Mouse (Mus musculus): ENCODE measurements around the gene Mblac1. TPM values are rescaled to one million over a fixed set of nuclear protein-coding genes. Genes with fewer than 3 reads are reported as not detected.

Mblac1 gene
- total and polyA plus RNA-seq, 3 experiments = 0.17 to 1.4 (median 0.41) TPM

DNA sequence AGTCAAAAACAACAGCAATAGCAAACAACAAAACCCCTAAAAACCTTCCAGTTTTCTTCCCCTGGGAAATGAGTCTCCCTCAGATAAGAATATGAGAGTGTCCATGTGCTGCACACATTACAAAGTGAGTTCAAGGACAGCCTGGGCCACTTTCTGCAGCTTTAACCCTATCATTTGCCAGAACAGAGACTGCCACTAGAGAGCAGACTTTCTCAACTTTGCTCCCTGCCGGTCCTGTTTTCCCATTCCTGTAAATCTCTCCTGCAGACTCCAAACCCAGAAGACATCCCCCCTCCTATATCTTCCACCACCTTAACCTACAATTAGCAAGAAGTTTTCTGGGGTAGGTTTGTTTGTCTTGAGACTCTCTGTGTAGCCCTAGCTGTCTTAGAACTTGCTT, 5.5 kb downstream of the Mblac1 start:
- Histone ChIP-seq H3K4me2 (ENCODE audit: insufficient read depth, low read depth, poor library complexity, severe bottlenecking) (no peak overlapping the region), H3K9ac (ENCODE audit: insufficient read depth, low read depth) (no peak overlapping the region), H3K36me3 (replicated peaks in 1 of 2; ENCODE audit: control insufficient read depth in 1 of 2, insufficient read depth in 1 of 2, low read length in 1 of 2) (peaks cover 0 to 6% of the 10 kb centered on the region in 2 experiments), H3K27me3 (replicated peaks) (no peaks in the 10 kb centered on the region), H3K27ac (ENCODE audit: insufficient read depth, low read depth) (no peak overlapping the region), H3K4me1 (ENCODE audit: control insufficient read depth in 1 of 2, insufficient read depth in 2 of 2) (no peaks in the 10 kb centered on the region), H3K9me3 (replicated peaks; ENCODE audit: low read length) (no peaks in the 10 kb centered on the region), H3K79me2 (replicated peaks; ENCODE audit: control insufficient read depth, extremely low read depth, insufficient read depth, poor library complexity, severe bottlenecking) (no peaks in the 10 kb centered on the region), H3K4me3 (replicated peaks in 1 of 3; ENCODE audit: low read depth in 2 of 3, low read length in 2 of 3, poor library complexity in 1 of 3) (no peak overlapping the region)
- in situ Hi-C loops (cut with MboI; ENCODE audit: low pct_ligation_motif_present, low pct_unique_long_range_greater_than_20kb, low sequenced_read_pairs) = no loop called here
- dilution Hi-C loops (cut with MboI; ENCODE audit: extremely low pct_ligation_motif_present, extremely low pct_unique_long_range_greater_than_20kb, low sequenced_read_pairs) = no loop called here
- TF ChIP-seq IRF4 (IDR thresholded peaks at IDR 0.05; ENCODE audit: low read depth, low read length) (no peak), KAT2A (IDR thresholded peaks at IDR 0.05; ENCODE audit: insufficient replicate concordance, low read length) (no peak), JUND (conservative IDR thresholded peaks at IDR 0.05; ENCODE audit: low read depth, low read length) (no peak), CTCF (conservative IDR thresholded peaks at IDR 0.05 in 1 of 2, IDR thresholded peaks at IDR 0.05 in 1 of 2; ENCODE audit: low read depth in 2 of 2, low read length in 2 of 2) (peak; percentile 15 to 72; a peak in 2 of 4 replicates), GABPA (IDR thresholded peaks at IDR 0.05; ENCODE audit: insufficient replicate concordance, low read depth, low read length) (no peak), E2F4 (IDR thresholded peaks at IDR 0.05; ENCODE audit: insufficient replicate concordance, low read depth, low read length) (no peak), MAFK (IDR thresholded peaks at IDR 0.05; ENCODE audit: insufficient replicate concordance, low read length) (no peak), CHD2 (IDR thresholded peaks at IDR 0.05; ENCODE audit: low read length) (no peak), NELFE (IDR thresholded peaks at IDR 0.05; ENCODE audit: low read depth, low read length) (no peak), CHD1 (IDR thresholded peaks at IDR 0.05; ENCODE audit: low read depth, low read length) (no peak), TBP (conservative IDR thresholded peaks at IDR 0.05; ENCODE audit: low read depth, low read length) (no peak), ZMIZ1 (IDR thresholded peaks at IDR 0.05; ENCODE audit: low read depth, low read length) (no peak), ZNF384 (IDR thresholded peaks at IDR 0.05; ENCODE audit: low read depth, low read length) (no peak), SMC3 (IDR thresholded peaks at IDR 0.05; ENCODE audit: low read depth, low read length) (peak; percentile 54), RAD21 (IDR thresholded peaks at IDR 0.05; ENCODE audit: low read depth, low read length) (peak; percentile 62), ZC3H11A (IDR thresholded peaks at IDR 0.05; ENCODE audit: low read depth, low read length) (no peak), POLR2A (IDR thresholded peaks at IDR 0.05; ENCODE audit: low read depth, low read length) (no peak)
- no peak for DNase-seq (ENCODE audit: extremely low read depth)

DNA sequence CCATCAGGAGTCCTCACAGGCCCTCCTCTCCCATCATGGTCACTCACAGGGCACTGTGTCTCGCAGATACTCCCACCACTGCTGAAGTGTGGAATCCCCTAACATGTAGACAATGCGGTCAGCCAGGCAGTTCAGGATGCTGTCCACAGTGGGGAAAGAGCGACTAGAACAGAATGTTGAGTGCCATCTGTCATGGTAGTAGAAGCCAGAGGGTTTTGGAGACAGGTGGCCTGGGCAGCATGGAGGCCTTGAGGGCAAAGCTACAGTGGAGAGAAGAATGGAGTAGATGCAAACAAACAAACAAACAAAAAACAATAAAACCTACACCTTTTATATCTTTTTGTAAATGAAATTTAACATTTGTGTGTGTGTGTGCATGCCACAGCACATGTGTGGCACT, 8.0 kb downstream of the Mblac1 start:
- no peak overlapping the region for H3K9ac ChIP-seq (ENCODE audit: insufficient read depth, low read depth)
- no peak for DNase-seq (ENCODE audit: extremely low read depth)
- no peak overlapping the region for H3K27ac ChIP-seq (ENCODE audit: insufficient read depth, low read depth)
- H3K4me3 ChIP-seq (replicated peaks in 1 of 3; ENCODE audit: low read depth in 2 of 3, low read length in 2 of 3, poor library complexity in 1 of 3) = no peak overlapping the region
- no peak for TF ChIP-seq MAX (IDR thresholded peaks at IDR 0.05; ENCODE audit: low read length)
- no peak for TF ChIP-seq CHD1 (IDR thresholded peaks at IDR 0.05; ENCODE audit: low read depth, low read length)
- no peak for TF ChIP-seq UBTF (IDR thresholded peaks at IDR 0.05; ENCODE audit: low read depth, low read length)
- TF ChIP-seq ZNF384 (IDR thresholded peaks at IDR 0.05; ENCODE audit: low read depth, low read length) = no peak
- no peak for TF ChIP-seq HCFC1 (IDR thresholded peaks at IDR 0.05; ENCODE audit: low read depth, low read length)
- TF ChIP-seq MAFK (IDR thresholded peaks at IDR 0.05; ENCODE audit: insufficient replicate concordance, low read length) = no peak
- no peak for TF ChIP-seq POLR2A (IDR thresholded peaks at IDR 0.05; ENCODE audit: low read depth, low read length)
- no peak for TF ChIP-seq RAD21 (IDR thresholded peaks at IDR 0.05; ENCODE audit: low read depth, low read length)
- TF ChIP-seq BHLHE40 (IDR thresholded peaks at IDR 0.05; ENCODE audit: low read depth, low read length) = no peak
- TF ChIP-seq USF2 (conservative IDR thresholded peaks at IDR 0.05; ENCODE audit: low read depth, low read length) = no peak
- no peak for TF ChIP-seq PAX5 (IDR thresholded peaks at IDR 0.05; ENCODE audit: low read length)
- no peak for TF ChIP-seq USF1 (IDR thresholded peaks at IDR 0.05; ENCODE audit: low read depth, low read length)
- TF ChIP-seq EP300 (IDR thresholded peaks at IDR 0.05; ENCODE audit: low read length) = no peak
- TF ChIP-seq JUN (IDR thresholded peaks at IDR 0.05; ENCODE audit: insufficient read depth, low read depth, low read length) = no peak
- no peak for TF ChIP-seq IRF4 (IDR thresholded peaks at IDR 0.05; ENCODE audit: low read depth, low read length)
- TF ChIP-seq GABPA (IDR thresholded peaks at IDR 0.05; ENCODE audit: insufficient replicate concordance, low read depth, low read length) = no peak
- TF ChIP-seq SIN3A (IDR thresholded peaks at IDR 0.05; ENCODE audit: low read length) = no peak
- dilution Hi-C loops (cut with MboI; ENCODE audit: extremely low pct_ligation_motif_present, extremely low pct_unique_long_range_greater_than_20kb, low sequenced_read_pairs) = no loop called here
- no peaks in the 10 kb centered on the region for H3K9me3 ChIP-seq (replicated peaks; ENCODE audit: low read length)
- no peaks in the 10 kb centered on the region for H3K4me1 ChIP-seq (ENCODE audit: control insufficient read depth in 1 of 2, insufficient read depth in 2 of 2)
- no peak overlapping the region for H3K4me2 ChIP-seq (ENCODE audit: insufficient read depth, low read depth, poor library complexity, severe bottlenecking)
- in situ Hi-C loops (cut with MboI; ENCODE audit: low pct_ligation_motif_present, low pct_unique_long_range_greater_than_20kb, low sequenced_read_pairs) = no loop called here
- no peaks in the 10 kb centered on the region for H3K79me2 ChIP-seq (replicated peaks; ENCODE audit: control insufficient read depth, extremely low read depth, insufficient read depth, poor library complexity, severe bottlenecking)
- H3K36me3 ChIP-seq (replicated peaks in 1 of 2; ENCODE audit: control insufficient read depth in 1 of 2, insufficient read depth in 1 of 2, low read length in 1 of 2) = no peaks in the 10 kb centered on the region
- no peaks in the 10 kb centered on the region for H3K27me3 ChIP-seq (replicated peaks)
